Mouse (Mus musculus): Measurements from ENCODE around the gene Stfa2. TPM values are rescaled to one million over a fixed set of nuclear protein-coding genes. Genes with fewer than 3 reads are reported as not detected.
"Not testable (repeated sequence)": the region's sequence is repeated elsewhere in the genome, so short reads cannot be mapped to it uniquely, and the experiment has no call there.

Gene Stfa2
- not detected in 2 replicates for polyA plus RNA-seq (2012; rRNA removed)

- Histone ChIP-seq H3K27me3 (ENCODE audit: control insufficient read depth, insufficient read depth, low read length) (no peaks in the 10 kb centered on the region), H3K36me3 (ENCODE audit: control insufficient read depth, insufficient read depth, low read length) (no peaks in the 10 kb centered on the region), H3K4me3 (ENCODE audit: low read depth, low read length) (no peak within 1 kb of the TSS), H3K27ac (ENCODE audit: insufficient read depth, low read depth, low read length) (no peak within 1 kb of the TSS), H3K4me1 (ENCODE audit: control insufficient read depth, insufficient read depth, insufficient read length, low read length) (no peaks in the 10 kb centered on the region)
- TF ChIP-seq CTCF (IDR thresholded peaks at IDR 0.05; ENCODE audit: extremely low read depth, insufficient read length, insufficient replicate concordance, low read depth, low read length) (no peak), POLR2A (IDR thresholded peaks at IDR 0.05; ENCODE audit: low read depth, low read length) (no peak)
Observed at GRCm38 (mm10) chr16:36408357-36408756, at the start of gene Stfa2. Gene Stfa2 (minus strand): TSS chr16:36408457.

- WGBS = 51% methylated on average over 4 of the region's 4 CpGs
- H3K4me1 ChIP-seq (ENCODE audit: control insufficient read depth, insufficient read depth, insufficient read length, low read length) = no peaks in the 10 kb centered on the region
- no peaks in the 10 kb centered on the region for H3K36me3 ChIP-seq (ENCODE audit: control insufficient read depth, insufficient read depth, low read length)
- TF ChIP-seq POLR2A (IDR thresholded peaks at IDR 0.05; ENCODE audit: low read depth, low read length) (no peak), CTCF (IDR thresholded peaks at IDR 0.05; ENCODE audit: extremely low read depth, insufficient read length, insufficient replicate concordance, low read depth, low read length) (no peak)
- no peaks in the 10 kb centered on the region for H3K27me3 ChIP-seq (ENCODE audit: control insufficient read depth, insufficient read depth, low read length)
- H3K4me3 ChIP-seq (ENCODE audit: low read depth, low read length) = no peak within 1 kb of the TSS
- no peak within 1 kb of the TSS for H3K27ac ChIP-seq (ENCODE audit: insufficient read depth, low read depth, low read length)
Observed at GRCm38 (mm10) chr16:36455342-36455802, 47.1 kb upstream of the Stfa2 start, which contains the start of gene Stfa3. Gene Stfa3 (minus strand): TSS chr16:36455392.

- H3K4me1 ChIP-seq (ENCODE audit: control insufficient read depth, insufficient read depth, insufficient read length, low read length); H3K4me3 ChIP-seq (ENCODE audit: low read depth, low read length); H3K27me3 ChIP-seq (ENCODE audit: control insufficient read depth, insufficient read depth, low read length); H3K27ac ChIP-seq (ENCODE audit: insufficient read depth, low read depth, low read length); H3K36me3 ChIP-seq (ENCODE audit: control insufficient read depth, insufficient read depth, low read length): not testable (repeated sequence)
- 59% methylated on average over 1 of the region's 1 CpGs for WGBS
Observed at GRCm38 (mm10) chr16:36420979-36421378, 12.7 kb upstream of the Stfa2 start.

GRCm38 (mm10) chr16:36389060-36389459 lies 19.2 kb downstream of the Stfa2 start:
- Histone ChIP-seq H3K4me1 (ENCODE audit: control insufficient read depth, insufficient read depth, insufficient read length, low read length) (no peaks in the 10 kb centered on the region), H3K36me3 (ENCODE audit: control insufficient read depth, insufficient read depth, low read length) (no peaks in the 10 kb centered on the region), H3K27ac (ENCODE audit: insufficient read depth, low read depth, low read length) (no peak overlapping the region), H3K4me3 (ENCODE audit: low read depth, low read length) (no peak overlapping the region), H3K27me3 (ENCODE audit: control insufficient read depth, insufficient read depth, low read length) (no peaks in the 10 kb centered on the region)
- WGBS = 13% methylated on average over 4 of the region's 4 CpGs
- TF ChIP-seq POLR2A (IDR thresholded peaks at IDR 0.05; ENCODE audit: low read depth, low read length) = no peak
- no peak for TF ChIP-seq CTCF (IDR thresholded peaks at IDR 0.05; ENCODE audit: extremely low read depth, insufficient read length, insufficient replicate concordance, low read depth, low read length)

GRCm38 (mm10) chr16:36367648-36368047 lies 40.6 kb downstream of the Stfa2 start, which contains the start of gene BC100530:
Gene BC100530 (minus strand): TSS chr16:36367748.
- not testable (repeated sequence) for H3K27ac ChIP-seq (ENCODE audit: insufficient read depth, low read depth, low read length); H3K4me3 ChIP-seq (ENCODE audit: low read depth, low read length); H3K27me3 ChIP-seq (ENCODE audit: control insufficient read depth, insufficient read depth, low read length); H3K36me3 ChIP-seq (ENCODE audit: control insufficient read depth, insufficient read depth, low read length); H3K4me1 ChIP-seq (ENCODE audit: control insufficient read depth, insufficient read depth, insufficient read length, low read length)
- 67% methylated on average over 3 of the region's 3 CpGs for WGBS

Other genes with a start within 250 kb of the Stfa2 start
- gene Gm5483, start 224.2 kb downstream of the Stfa2 start, polyA plus RNA-seq (2012; rRNA removed) = not detected in 2 replicates
- gene Gm5416, start 198.1 kb downstream of the Stfa2 start, polyA plus RNA-seq (2012; rRNA removed) = not detected in 2 replicates
- not detected in 2 replicates for gene 2010005H15Rik, start 187.0 kb downstream of the Stfa2 start, polyA plus RNA-seq (2012; rRNA removed)
- not detected in 2 replicates for gene Stfa1, start 131.5 kb downstream of the Stfa2 start, polyA plus RNA-seq (2012; rRNA removed)
- gene BC117090, start 74.1 kb downstream of the Stfa2 start, polyA plus RNA-seq (2012; rRNA removed) = not detected in 2 replicates
- gene BC100530, start 40.7 kb downstream of the Stfa2 start, polyA plus RNA-seq (2012; rRNA removed) = not detected in 2 replicates
- gene Stfa3, start 46.9 kb upstream of the Stfa2 start, polyA plus RNA-seq (2012; rRNA removed) = not detected in 2 replicates
- gene Casr, start 153.7 kb upstream of the Stfa2 start, polyA plus RNA-seq (2012; rRNA removed) = 0.05 and 0.06 TPM in 2 replicates

Measured in small intestine, adult 2 months (tissue).